Mouse (Mus musculus) left cerebral cortex, postnatal 36 days (tissue): ENCODE data around the gene Gtpbp8. TPM values are rescaled to one million over a fixed set of nuclear protein-coding genes. Genes with fewer than 3 reads are reported as not detected.
A peak's percentile ranks its signal among the peaks of the same experiment; 100 is the strongest.

Source experiments
- DNase-seq, 2 experiments: peaks; one replicate each; pipeline ENCODE4 v3.0.0; 2021 to 2022; ENCODE audit warnings: low spot score in 2 of 2, mixed read lengths in 1 of 2
- intact Hi-C: fragments of 180-260 bp; cut with DNase I; formaldehyde crosslinking; loops from one replicate; pipeline ENCODE4 v1.15.1; 2025
- total RNA-seq, 2 experiments: library from RNA; stranded (reverse); gene quantifications; 2 replicates each; pipeline ENCODE4 v1.2.3; 2021

Gtpbp8 gene
- total RNA-seq, 2 experiments from 2014 or later, result 23.6 to 28.7 TPM

GRCm38 (mm10) chr16:44695214-44695858, 50.8 kb downstream of the Gtpbp8 start:
- intact Hi-C loops, result no loop called here
- DNase-seq, result no peak

- intact Hi-C loops, result no loop called here
- DNase-seq, result no peak
Measured at GRCm38 (mm10) chr16:44693695-44694094, 52.5 kb downstream of the Gtpbp8 start.

- intact Hi-C loops, result no loop called here
Measured at GRCm38 (mm10) chr16:44692541-44692940, 53.6 kb downstream of the Gtpbp8 start.

GRCm38 (mm10) chr16:44691561-44692141, 54.5 kb downstream of the Gtpbp8 start:
- intact Hi-C loops, result no loop called here
- DNase-seq, result peak; percentile 56 to 57

More at GRCm38 (mm10) chr16:44692541-44692940, 53.6 kb downstream of the Gtpbp8 start:
- no peak for DNase-seq

- no peak for DNase-seq
- intact Hi-C loops, result no loop called here
Measured at GRCm38 (mm10) chr16:44691066-44691465, 55.1 kb downstream of the Gtpbp8 start.

GRCm38 (mm10) chr16:44690501-44690900, 55.7 kb downstream of the Gtpbp8 start:
- no peak for DNase-seq
- intact Hi-C loops, result no loop called here

GRCm38 (mm10) chr16:44688507-44688906, 57.7 kb downstream of the Gtpbp8 start:
- intact Hi-C loops, result loop anchor here (10.0 kb wide), 1 partner anchor 124 kb away; no protein-coding TSS in a partner anchor
- no peak for DNase-seq

- no peak for DNase-seq
- intact Hi-C loops, result loop anchor here (10.0 kb wide), 1 partner anchor 123 kb away; no protein-coding TSS in a partner anchor
Measured at GRCm38 (mm10) chr16:44687719-44688420, 58.3 kb downstream of the Gtpbp8 start.

GRCm38 (mm10) chr16:44686991-44687718, 59.0 kb downstream of the Gtpbp8 start:
- DNase-seq, result no peak
- intact Hi-C loops, result loop anchor here (10.0 kb wide), 1 partner anchor 122 kb away; no protein-coding TSS in a partner anchor

Other genes starting within 250 kb of the Gtpbp8 start
- gene Boc, start 187.5 kb downstream of the Gtpbp8 start, total RNA-seq, result 10 to 100 TPM; 18.8 to 20.5 TPM
- 1 to 10 TPM; 4.0 to 5.4 TPM for gene Nepro, start 22.1 kb downstream of the Gtpbp8 start, total RNA-seq
- under 1 TPM; 0.52 to 0.59 TPM for gene Cd200r1, start 19.4 kb upstream of the Gtpbp8 start, total RNA-seq
- gene Cd200r4, start 65.4 kb upstream of the Gtpbp8 start, total RNA-seq, result under 1 TPM in 1 of 2 experiments, not detected in 1; 0.29 TPM
- gene Cd200r2, start 120.7 kb upstream of the Gtpbp8 start, total RNA-seq, result not detected
- not detected for gene Cd200r3, start 197.3 kb upstream of the Gtpbp8 start, total RNA-seq